Mouse (Mus musculus): ENCODE results near the gene Rassf1. TPM values are rescaled to one million over a fixed set of nuclear protein-coding genes. Genes with fewer than 3 reads are reported as not detected.

Rassf1 gene
- polyA plus RNA-seq, 1 experiment from 2014 or later: 47.7 TPM

DNA sequence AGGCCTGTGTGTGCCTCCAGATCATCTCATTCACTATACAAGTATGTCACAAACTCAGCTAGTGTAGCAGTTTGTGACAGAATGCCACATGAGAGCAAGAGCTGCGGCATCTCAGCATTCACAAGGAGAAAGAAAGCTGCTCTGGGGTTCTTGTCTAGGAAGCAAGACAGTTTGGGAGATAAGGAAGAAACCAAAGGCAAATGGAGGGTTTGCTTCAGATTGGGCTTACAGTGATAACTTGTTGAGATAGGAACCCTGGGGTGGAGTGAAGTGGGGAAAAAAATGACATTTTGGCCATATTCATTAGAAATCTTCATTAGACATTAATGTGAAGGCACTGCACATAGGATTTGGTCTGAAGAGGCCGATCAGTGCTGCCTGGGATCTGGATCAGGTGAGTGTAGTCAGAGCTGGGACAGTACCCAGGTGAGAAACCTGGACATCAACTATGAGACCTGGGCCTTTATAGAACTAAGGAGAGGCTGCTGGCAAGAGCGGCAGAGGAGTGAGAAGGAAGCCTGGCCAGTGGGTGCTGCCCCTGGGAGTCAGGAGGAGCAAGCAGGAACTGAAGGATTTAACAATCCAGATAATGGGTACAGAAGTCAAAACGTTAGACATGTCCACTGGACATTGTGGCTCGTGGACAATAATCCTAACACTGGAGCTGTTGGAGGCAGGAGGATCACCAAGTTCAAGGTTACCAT, 1.5 kb downstream of the Rassf1 start:
- WGBS: 77% methylated on average over 5 of the region's 5 CpGs
- no peak for ATAC-seq (ENCODE audit: insufficient number of reproducible peaks, insufficient read depth, low FRiP score, low read depth)
- peak overlapping the region in 1 of 2 experiments; percentile 79; a peak in 1 of 4 replicates for H3K4me3 ChIP-seq (ENCODE audit: control insufficient read depth in 1 of 2, insufficient read depth in 1 of 2, low read depth in 1 of 2, low read length in 2 of 2)
- no peaks in the 10 kb centered on the region for H3K9me3 ChIP-seq (ENCODE audit: control insufficient read depth, low read length)
- peaks cover 12% of the 10 kb centered on the region for H3K27me3 ChIP-seq (ENCODE audit: control insufficient read depth, insufficient read depth, low read length)
- peaks cover 22 to 43% of the 10 kb centered on the region in 2 experiments for H3K4me1 ChIP-seq (ENCODE audit: control insufficient read depth in 2 of 2, insufficient read depth in 2 of 2, low read length in 2 of 2)
- H3K9ac ChIP-seq (ENCODE audit: low read length): peak overlapping the region; percentile 45; the same call in 1 of the 2 replicates
- H3K27ac ChIP-seq (replicated peaks in 1 of 2; ENCODE audit: control insufficient read depth in 1 of 2, insufficient read depth in 1 of 2, low read depth in 2 of 2, low read length in 2 of 2): no peak overlapping the region
- H3K36me3 ChIP-seq (ENCODE audit: control insufficient read depth, insufficient read depth, low read length): peaks cover 15% of the 10 kb centered on the region
- peak overlapping the region; percentile 96 for H3K4me2 ChIP-seq (ENCODE audit: low read length)

DNA sequence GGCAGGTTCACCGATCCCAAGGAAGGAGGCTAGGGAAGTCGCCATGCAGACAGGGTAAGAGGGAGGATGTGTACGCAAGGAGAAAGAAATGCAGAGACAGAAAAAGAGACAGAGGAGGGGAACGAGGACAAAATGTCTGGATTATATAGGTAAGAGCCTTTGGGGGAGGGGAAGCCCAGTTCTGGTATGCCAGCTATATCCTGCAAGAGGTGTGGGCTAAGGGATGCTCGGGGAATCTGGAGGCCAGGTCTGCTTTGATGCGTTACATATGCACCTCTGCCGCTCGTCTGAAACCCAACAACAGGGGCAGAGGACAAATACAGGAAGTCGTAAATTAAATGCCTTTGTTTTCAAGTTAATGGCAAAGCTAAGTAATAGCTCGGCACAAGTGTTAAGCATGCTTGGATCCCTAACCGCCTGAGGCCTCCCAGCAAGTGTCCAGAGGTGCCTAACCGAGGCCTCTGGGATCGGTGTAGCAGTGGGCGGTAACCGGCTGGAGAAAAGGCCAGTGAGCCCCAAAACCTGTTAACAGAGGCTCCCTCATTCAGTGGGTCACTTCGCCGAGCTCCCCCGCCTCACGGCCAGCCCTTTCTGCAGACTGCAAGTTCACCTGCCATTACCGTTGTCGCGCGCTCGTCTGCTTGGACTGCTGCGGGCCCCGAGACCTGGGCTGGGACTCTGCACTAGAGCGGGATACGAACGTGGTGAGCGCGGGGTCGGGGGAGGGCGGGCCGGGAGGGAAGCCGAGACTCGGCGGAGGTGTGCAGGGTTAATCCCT, 2.4 kb downstream of the Rassf1 start:
- Histone ChIP-seq H3K9me3 (ENCODE audit: control insufficient read depth, low read length) (no peaks in the 10 kb centered on the region), H3K4me1 (ENCODE audit: control insufficient read depth in 2 of 2, insufficient read depth in 2 of 2, low read length in 2 of 2) (peaks cover 22 to 43% of the 10 kb centered on the region in 2 experiments), H3K4me2 (ENCODE audit: low read length) (peak overlapping the region; percentile 96), H3K4me3 (ENCODE audit: control insufficient read depth in 1 of 2, insufficient read depth in 1 of 2, low read depth in 1 of 2, low read length in 2 of 2) (peak overlapping the region; percentile 59 to 79), H3K9ac (ENCODE audit: low read length) (peak overlapping the region; percentile 82), H3K36me3 (ENCODE audit: control insufficient read depth, insufficient read depth, low read length) (peaks cover 24% of the 10 kb centered on the region), H3K27me3 (ENCODE audit: control insufficient read depth, insufficient read depth, low read length) (peaks cover 12% of the 10 kb centered on the region), H3K27ac (replicated peaks in 1 of 2; ENCODE audit: control insufficient read depth in 1 of 2, insufficient read depth in 1 of 2, low read depth in 2 of 2, low read length in 2 of 2) (peak overlapping the region; percentile 61 to 80)
- ATAC-seq (ENCODE audit: insufficient number of reproducible peaks, insufficient read depth, low FRiP score, low read depth): peak; percentile 22
- 9% methylated on average over 36 of the region's 37 CpGs for WGBS

DNA sequence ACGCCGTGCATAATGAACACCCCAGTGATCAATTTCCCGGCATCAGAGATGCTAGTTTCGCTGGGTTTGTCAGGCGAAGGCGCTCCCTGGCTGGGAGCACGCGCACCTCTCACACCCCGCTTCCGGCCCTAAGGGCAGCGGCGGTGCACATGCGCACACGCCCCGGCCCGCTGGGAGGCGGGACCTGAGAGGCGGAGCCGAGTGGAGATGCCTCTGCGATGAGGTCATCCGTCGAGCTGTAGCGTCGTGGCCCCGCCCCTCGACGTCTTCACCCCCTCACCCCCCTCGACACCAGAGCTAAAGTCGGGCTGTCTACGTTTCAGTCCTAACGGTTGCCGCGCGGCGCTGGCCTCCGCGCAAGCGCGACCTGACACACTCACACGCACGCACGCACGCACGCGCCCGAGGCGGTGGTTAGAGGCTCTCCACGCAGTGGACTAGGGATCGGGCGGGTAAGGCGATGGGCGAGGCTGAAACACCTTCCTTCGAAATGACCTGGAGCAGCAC, 3.0 kb downstream of the Rassf1 start:
- Histone ChIP-seq H3K27ac (replicated peaks in 1 of 2; ENCODE audit: control insufficient read depth in 1 of 2, insufficient read depth in 1 of 2, low read depth in 2 of 2, low read length in 2 of 2) (peak overlapping the region; percentile 97 to 99), H3K27me3 (ENCODE audit: control insufficient read depth, insufficient read depth, low read length) (peaks cover 12% of the 10 kb centered on the region), H3K4me1 (ENCODE audit: control insufficient read depth in 2 of 2, insufficient read depth in 2 of 2, low read length in 2 of 2) (peaks cover 22 to 43% of the 10 kb centered on the region in 2 experiments), H3K9ac (ENCODE audit: low read length) (peak overlapping the region; percentile 96), H3K4me2 (ENCODE audit: low read length) (peak overlapping the region; percentile 96), H3K4me3 (ENCODE audit: control insufficient read depth in 1 of 2, insufficient read depth in 1 of 2, low read depth in 1 of 2, low read length in 2 of 2) (peak overlapping the region; percentile 79 to 87), H3K36me3 (ENCODE audit: control insufficient read depth, insufficient read depth, low read length) (peaks cover 31% of the 10 kb centered on the region), H3K9me3 (ENCODE audit: control insufficient read depth, low read length) (no peaks in the 10 kb centered on the region)
- peak; percentile 91 for ATAC-seq (ENCODE audit: insufficient number of reproducible peaks, insufficient read depth, low FRiP score, low read depth)
- WGBS: under 1% methylated on average over 53 of the region's 53 CpGs

DNA sequence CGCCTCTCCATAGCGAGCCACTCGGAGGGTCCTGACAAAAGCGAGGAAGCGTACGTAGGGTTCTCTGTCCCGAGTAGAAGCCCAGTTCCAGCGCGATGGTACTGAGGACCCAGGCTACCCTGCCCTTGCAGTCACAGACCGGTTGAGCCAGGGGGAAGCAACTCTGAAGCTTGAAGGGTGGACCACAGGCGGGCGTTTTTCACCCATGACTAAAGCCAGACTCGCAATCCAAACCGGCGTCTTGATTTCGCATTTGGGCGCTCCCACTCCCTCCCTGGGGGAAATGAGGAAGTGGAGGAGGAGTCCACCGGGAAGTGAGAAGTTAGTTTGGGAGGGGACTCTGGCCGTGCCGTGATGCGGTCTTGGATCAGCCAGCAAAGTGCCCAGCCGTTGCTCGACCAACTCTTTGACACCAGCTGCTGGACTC, 3.7 kb downstream of the Rassf1 start:
- Histone ChIP-seq H3K27me3 (ENCODE audit: control insufficient read depth, insufficient read depth, low read length) (peaks cover 9% of the 10 kb centered on the region), H3K36me3 (ENCODE audit: control insufficient read depth, insufficient read depth, low read length) (peaks cover 37% of the 10 kb centered on the region), H3K9me3 (ENCODE audit: control insufficient read depth, low read length) (no peaks in the 10 kb centered on the region), H3K27ac (replicated peaks in 1 of 2; ENCODE audit: control insufficient read depth in 1 of 2, insufficient read depth in 1 of 2, low read depth in 2 of 2, low read length in 2 of 2) (peak overlapping the region; percentile 97 to 99), H3K4me2 (ENCODE audit: low read length) (peak overlapping the region; percentile 96), H3K4me3 (ENCODE audit: control insufficient read depth in 1 of 2, insufficient read depth in 1 of 2, low read depth in 1 of 2, low read length in 2 of 2) (peak overlapping the region; percentile 79 to 87), H3K9ac (ENCODE audit: low read length) (peak overlapping the region; percentile 96), H3K4me1 (ENCODE audit: control insufficient read depth in 2 of 2, insufficient read depth in 2 of 2, low read length in 2 of 2) (peaks cover 22 to 43% of the 10 kb centered on the region in 2 experiments)
- 0% methylated on average over 23 of the region's 23 CpGs for WGBS
- ATAC-seq (ENCODE audit: insufficient number of reproducible peaks, insufficient read depth, low FRiP score, low read depth): peak; percentile 23

DNA sequence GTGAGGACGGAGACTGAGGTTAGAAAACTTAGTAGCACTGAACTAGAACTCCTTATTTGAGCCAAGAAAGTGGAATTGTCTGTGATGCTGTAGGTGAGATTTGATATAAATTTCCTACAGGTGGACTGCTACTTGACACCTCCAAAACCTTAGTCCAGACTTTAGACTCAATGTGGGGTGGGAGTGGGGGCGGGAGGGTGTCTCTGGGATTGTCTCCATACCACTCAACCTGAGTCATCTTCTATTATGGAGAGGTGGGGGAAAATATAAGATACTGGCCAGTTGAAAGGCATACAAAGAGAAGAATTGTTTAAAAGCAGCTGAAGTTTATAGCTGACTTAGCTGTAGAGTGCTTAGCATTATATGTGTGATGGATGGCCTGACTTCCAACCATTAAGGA, 4.3 kb downstream of the Rassf1 start:
- Histone ChIP-seq H3K36me3 (ENCODE audit: control insufficient read depth, insufficient read depth, low read length) (peaks cover 44% of the 10 kb centered on the region), H3K9ac (ENCODE audit: low read length) (peak overlapping the region; percentile 96), H3K4me2 (ENCODE audit: low read length) (peak overlapping the region; percentile 96), H3K27me3 (ENCODE audit: control insufficient read depth, insufficient read depth, low read length) (peaks cover 4% of the 10 kb centered on the region), H3K9me3 (ENCODE audit: control insufficient read depth, low read length) (no peaks in the 10 kb centered on the region), H3K27ac (replicated peaks in 1 of 2; ENCODE audit: control insufficient read depth in 1 of 2, insufficient read depth in 1 of 2, low read depth in 2 of 2, low read length in 2 of 2) (peak overlapping the region; percentile 97 to 99), H3K4me1 (ENCODE audit: control insufficient read depth in 2 of 2, insufficient read depth in 2 of 2, low read length in 2 of 2) (peaks cover 22 to 42% of the 10 kb centered on the region in 2 experiments), H3K4me3 (ENCODE audit: control insufficient read depth in 1 of 2, insufficient read depth in 1 of 2, low read depth in 1 of 2, low read length in 2 of 2) (peak overlapping the region; percentile 79 to 87)
- 19% methylated on average over 2 of the region's 2 CpGs for WGBS
- no peak for ATAC-seq (ENCODE audit: insufficient number of reproducible peaks, insufficient read depth, low FRiP score, low read depth)

- peak overlapping the region; percentile 96 for H3K9ac ChIP-seq (ENCODE audit: low read length)
- ATAC-seq (ENCODE audit: insufficient number of reproducible peaks, insufficient read depth, low FRiP score, low read depth): no peak
- no peaks in the 10 kb centered on the region for H3K9me3 ChIP-seq (ENCODE audit: control insufficient read depth, low read length)
- H3K4me3 ChIP-seq (ENCODE audit: control insufficient read depth in 1 of 2, insufficient read depth in 1 of 2, low read depth in 1 of 2, low read length in 2 of 2): peak overlapping the region; percentile 22 to 79
- peaks cover 50% of the 10 kb centered on the region for H3K36me3 ChIP-seq (ENCODE audit: control insufficient read depth, insufficient read depth, low read length)
- no peaks in the 10 kb centered on the region for H3K27me3 ChIP-seq (ENCODE audit: control insufficient read depth, insufficient read depth, low read length)
- H3K27ac ChIP-seq (replicated peaks in 1 of 2; ENCODE audit: control insufficient read depth in 1 of 2, insufficient read depth in 1 of 2, low read depth in 2 of 2, low read length in 2 of 2): peak overlapping the region in 1 of 2 experiments; percentile 99; a peak in 1 of 4 replicates
- H3K4me2 ChIP-seq (ENCODE audit: low read length): peak overlapping the region; percentile 96
- WGBS: 56% methylated on average over 3 of the region's 3 CpGs
- peaks cover 17 to 36% of the 10 kb centered on the region in 2 experiments for H3K4me1 ChIP-seq (ENCODE audit: control insufficient read depth in 2 of 2, insufficient read depth in 2 of 2, low read length in 2 of 2)
Observed at GRCm38 (mm10) chr9:107556346-107556745, 5.0 kb downstream of the Rassf1 start.

GRCm38 (mm10) chr9:107563029-107563581, 11.8 kb downstream of the Rassf1 start, which contains the start of gene Tusc2:
Gene Tusc2 (plus strand): TSS chr9:107563255.
- Histone ChIP-seq H3K9ac (ENCODE audit: low read length) (peak within 1 kb of the TSS; percentile 86), H3K27me3 (ENCODE audit: control insufficient read depth, insufficient read depth, low read length) (no peaks in the 10 kb centered on the region), H3K4me1 (ENCODE audit: control insufficient read depth in 2 of 2, insufficient read depth in 2 of 2, low read length in 2 of 2) (peaks cover 17 to 38% of the 10 kb centered on the region in 2 experiments), H3K36me3 (ENCODE audit: control insufficient read depth, insufficient read depth, low read length) (peaks cover 71% of the 10 kb centered on the region), H3K27ac (replicated peaks in 1 of 2; ENCODE audit: control insufficient read depth in 1 of 2, insufficient read depth in 1 of 2, low read depth in 2 of 2, low read length in 2 of 2) (peak within 1 kb of the TSS; percentile 34 to 69; a peak in 3 of 4 replicates), H3K4me3 (ENCODE audit: control insufficient read depth in 1 of 2, insufficient read depth in 1 of 2, low read depth in 1 of 2, low read length in 2 of 2) (peak within 1 kb of the TSS; percentile 72 to 75), H3K9me3 (ENCODE audit: control insufficient read depth, low read length) (no peaks in the 10 kb centered on the region), H3K4me2 (ENCODE audit: low read length) (peak within 1 kb of the TSS; percentile 88)
- under 1% methylated on average over 46 of the region's 46 CpGs for WGBS
- peak; percentile 83 for ATAC-seq (ENCODE audit: insufficient number of reproducible peaks, insufficient read depth, low FRiP score, low read depth)

Data from heart, embryonic 14.5 days (tissue).